Mouse (Mus musculus) hindbrain, embryonic 15.5 days (tissue): ENCODE data around the gene Slc2a9. TPM values are rescaled to one million over a fixed set of nuclear protein-coding genes. Genes with fewer than 3 reads are reported as not detected.

Experiments used
- ATAC-seq: fragments of 200-750 bp; cut with Nextera tagmentation; 2 replicates; pipeline ENCODE4 v1.8.0; 2017; ENCODE audit warnings: low read depth, moderate number of reproducible peaks, moderate TSS enrichment; ENCODE audit not compliant: low FRiP score
- H3K27ac ChIP-seq: fragments of 300-500 bp; sonication (generic); replicated peaks from 2 replicates; pipeline ENCODE4 v1.5.1; 2015; ENCODE audit warnings: mild to moderate bottlenecking, inconsistent platforms
- H3K27me3 ChIP-seq: fragments of 300-500 bp; sonication (generic); 2 replicates; pipeline ENCODE4 v1.6.1; 2015; ENCODE audit warnings: control low read depth, inconsistent platforms
- H3K36me3 ChIP-seq: fragments of 300-500 bp; sonication (generic); 2 replicates; pipeline ENCODE4 v1.6.1; 2015; ENCODE audit warnings: control low read depth, inconsistent platforms
- H3K4me1 ChIP-seq: fragments of 300-500 bp; sonication (generic); replicated peaks from 2 replicates; pipeline ENCODE4 v1.6.1; 2015; ENCODE audit warnings: control low read depth, inconsistent platforms
- H3K4me2 ChIP-seq: fragments of 300-500 bp; sonication (generic); 2 replicates; pipeline ENCODE4 v1.6.1; 2015; ENCODE audit warnings: moderate library complexity, mild to moderate bottlenecking, inconsistent platforms
- H3K4me3 ChIP-seq: fragments of 300-500 bp; sonication (generic); 2 replicates; pipeline ENCODE4 v1.5.1; 2015; ENCODE audit warnings: mild to moderate bottlenecking, inconsistent platforms
- H3K9ac ChIP-seq: fragments of 300-500 bp; sonication (generic); 2 replicates; pipeline ENCODE4 v1.6.1; 2015; ENCODE audit warnings: inconsistent platforms
- H3K9me3 ChIP-seq: fragments of 300-500 bp; sonication (generic); 2 replicates; pipeline ENCODE4 v1.6.1; 2016; ENCODE audit warnings: control low read depth, inconsistent platforms
- WGBS: fragments of 180-500 bp; shearing (Covaris S2); methylation state at CpG from one replicate; pipeline ENCODE4 v1.1.7; 2015; 5-methylcytosine and 5-hydroxymethylcytosine counted together
- polyA plus RNA-seq: library from polyadenylated mRNA; unstranded; fragments of >200 nt; fragmentation: Nextera tagmentation; extraction: Ambion mirVana; gene quantifications from 2 replicates; pipeline ENCODE4 v1.2.1, GENCODE M21; 2015

The Slc2a9 gene
- 0.49 and 0.60 TPM in 2 replicates for polyA plus RNA-seq

DNA sequence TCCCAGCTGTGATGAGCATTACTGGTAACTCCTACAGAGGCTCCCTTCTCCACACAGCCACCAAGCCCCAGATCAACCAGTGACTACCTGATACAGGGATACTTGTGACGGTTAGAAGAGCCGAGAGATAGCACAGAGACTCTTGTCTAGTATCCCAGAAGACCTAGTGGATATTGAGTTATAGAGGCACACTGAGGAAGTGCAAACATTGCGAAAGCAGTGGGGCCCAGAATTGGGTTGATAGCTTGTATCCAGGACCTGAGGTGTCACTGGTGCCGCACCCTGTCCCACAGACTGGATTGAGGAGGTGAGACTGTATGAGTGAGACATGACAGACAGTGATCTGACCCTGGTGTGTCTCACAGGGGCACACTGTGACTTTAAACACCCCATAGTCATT, at the start of gene Slc2a9:
Gene Slc2a9, minus strand, starts transcription at position 152 of the 400 bp plus-strand sequence.
- 94% methylated on average over 4 of the region's 4 CpGs for WGBS
- Histone ChIP-seq H3K9me3 (no peaks in the 10 kb centered on the region), H3K27ac (no peak within 1 kb of the TSS), H3K4me3 (no peak within 1 kb of the TSS), H3K27me3 (no peaks in the 10 kb centered on the region), H3K4me2 (no peak within 1 kb of the TSS), H3K9ac (no peak within 1 kb of the TSS), H3K36me3 (no peaks in the 10 kb centered on the region), H3K4me1 (no peaks in the 10 kb centered on the region)
- no peak for ATAC-seq

DNA sequence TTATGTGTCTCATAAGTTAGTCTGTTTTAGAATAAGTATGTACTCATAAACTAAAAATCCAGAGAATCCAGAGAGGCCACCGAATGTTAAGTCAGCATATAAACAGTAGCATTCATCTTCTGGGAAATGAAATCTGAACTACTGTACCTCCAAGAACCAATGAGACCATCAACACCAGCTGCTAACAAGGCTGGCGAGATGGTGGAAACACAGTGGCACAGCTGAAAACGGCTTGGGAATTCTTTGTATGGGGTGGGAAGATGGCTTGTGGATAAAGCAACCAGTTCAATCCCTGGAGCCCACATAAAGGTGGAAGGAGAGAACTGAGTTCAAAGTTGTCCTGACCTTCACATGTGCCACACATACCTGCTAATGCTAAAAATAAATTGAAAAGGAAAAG, 49.7 kb upstream of the Slc2a9 start:
- ATAC-seq: no peak
- no peak overlapping the region for H3K9ac ChIP-seq
- H3K4me2 ChIP-seq: no peak overlapping the region
- no peaks in the 10 kb centered on the region for H3K27me3 ChIP-seq
- H3K4me3 ChIP-seq: no peak overlapping the region
- H3K36me3 ChIP-seq: peaks cover 40% of the 10 kb centered on the region
- WGBS: 91% methylated on average over 3 of the region's 3 CpGs
- H3K27ac ChIP-seq: no peak overlapping the region
- no peaks in the 10 kb centered on the region for H3K9me3 ChIP-seq
- H3K4me1 ChIP-seq: peaks cover 22% of the 10 kb centered on the region; the same call in 1 of the 2 replicates

DNA sequence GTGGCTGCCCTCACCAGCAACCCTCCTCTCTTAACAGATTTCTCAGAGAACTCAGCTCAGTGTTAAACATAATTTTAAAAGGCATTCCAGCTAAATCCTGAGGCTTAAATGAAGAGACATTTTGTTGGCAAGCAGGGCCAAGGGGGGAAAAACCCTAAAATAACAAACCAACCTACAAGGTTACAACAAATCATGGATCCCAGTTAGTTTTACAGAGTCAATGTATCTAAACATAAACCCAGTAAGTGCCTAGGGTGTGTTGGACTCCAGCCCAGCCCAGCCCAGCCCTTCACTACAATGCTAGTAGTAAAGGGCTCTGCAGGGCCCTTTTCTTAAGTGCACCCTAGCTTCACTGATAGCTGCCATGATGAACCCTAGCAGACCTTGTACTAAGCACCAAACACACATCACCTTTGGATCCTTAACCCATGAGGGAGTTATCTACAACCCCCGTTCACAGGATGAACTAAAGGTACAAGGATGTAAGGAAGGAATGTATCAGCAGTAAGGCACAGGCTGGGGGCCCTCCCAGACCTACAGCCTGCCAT, 47.4 kb upstream of the Slc2a9 start:
- Histone ChIP-seq H3K27me3 (no peaks in the 10 kb centered on the region), H3K9ac (no peak overlapping the region), H3K9me3 (no peaks in the 10 kb centered on the region), H3K27ac (peak overlapping the region; percentile 57; the same call in 1 of the 2 replicates), H3K4me2 (no peak overlapping the region), H3K4me1 (peaks cover 22% of the 10 kb centered on the region; the same call in 1 of the 2 replicates), H3K36me3 (peaks cover 56% of the 10 kb centered on the region), H3K4me3 (no peak overlapping the region)
- ATAC-seq: no peak
- 86% methylated on average over 1 of the region's 1 CpGs for WGBS

DNA sequence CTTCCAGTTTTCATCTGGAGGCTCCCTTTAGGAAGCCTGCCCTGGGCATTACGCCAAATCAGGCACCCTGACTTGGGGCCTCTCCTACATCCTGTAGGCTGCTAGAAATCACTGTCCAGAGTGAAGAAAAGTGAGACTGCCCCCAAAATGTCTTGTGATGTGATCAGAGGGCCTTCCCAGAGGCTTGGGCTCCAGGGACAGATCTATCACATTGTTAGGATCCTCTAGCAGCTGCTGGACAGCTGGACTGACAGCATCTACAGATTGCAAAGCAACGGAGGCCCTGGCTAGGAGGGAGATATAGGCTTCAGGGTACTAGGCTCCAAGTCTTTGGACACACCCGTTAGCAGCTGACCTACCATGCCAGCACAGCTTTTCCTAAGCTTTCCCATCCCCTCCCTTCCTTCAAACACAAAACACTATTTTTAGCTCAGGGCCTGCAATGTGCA, 46.5 kb upstream of the Slc2a9 start:
- no peaks in the 10 kb centered on the region for H3K27me3 ChIP-seq
- peaks cover 22% of the 10 kb centered on the region; the same call in 1 of the 2 replicates for H3K4me1 ChIP-seq
- H3K9ac ChIP-seq: no peak overlapping the region
- H3K9me3 ChIP-seq: no peaks in the 10 kb centered on the region
- WGBS: 72% methylated on average over 3 of the region's 3 CpGs
- no peak overlapping the region for H3K4me3 ChIP-seq
- H3K36me3 ChIP-seq: peaks cover 64% of the 10 kb centered on the region
- ATAC-seq: no peak
- peak overlapping the region; percentile 57; the same call in 1 of the 2 replicates for H3K27ac ChIP-seq
- H3K4me2 ChIP-seq: no peak overlapping the region

DNA sequence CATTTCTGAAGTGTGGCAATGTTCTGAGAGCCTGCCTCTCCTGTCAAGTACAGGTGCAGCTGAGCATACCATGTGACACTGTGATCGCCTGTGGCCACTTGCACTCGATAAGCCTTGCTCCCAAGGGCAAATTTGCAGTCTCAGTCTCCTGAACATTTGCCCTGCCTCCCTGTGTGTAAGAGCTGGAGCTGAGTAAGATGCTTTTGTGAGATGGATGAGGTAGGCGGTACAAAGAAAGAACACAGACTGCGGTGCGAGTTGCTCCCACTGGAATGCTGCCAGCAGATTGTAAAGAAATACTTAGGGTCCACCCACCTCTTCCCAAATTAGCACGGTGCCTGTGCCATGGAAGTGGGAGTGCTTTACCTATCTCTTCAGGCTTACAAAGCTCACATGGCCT, 44.4 kb upstream of the Slc2a9 start:
- ATAC-seq: no peak
- Histone ChIP-seq H3K9ac (no peak overlapping the region), H3K4me2 (no peak overlapping the region), H3K4me1 (peaks cover 23% of the 10 kb centered on the region), H3K9me3 (no peaks in the 10 kb centered on the region), H3K36me3 (peaks cover 85% of the 10 kb centered on the region), H3K4me3 (no peak overlapping the region), H3K27me3 (no peaks in the 10 kb centered on the region), H3K27ac (no peak overlapping the region)
- 48% methylated on average over 6 of the region's 6 CpGs for WGBS

DNA sequence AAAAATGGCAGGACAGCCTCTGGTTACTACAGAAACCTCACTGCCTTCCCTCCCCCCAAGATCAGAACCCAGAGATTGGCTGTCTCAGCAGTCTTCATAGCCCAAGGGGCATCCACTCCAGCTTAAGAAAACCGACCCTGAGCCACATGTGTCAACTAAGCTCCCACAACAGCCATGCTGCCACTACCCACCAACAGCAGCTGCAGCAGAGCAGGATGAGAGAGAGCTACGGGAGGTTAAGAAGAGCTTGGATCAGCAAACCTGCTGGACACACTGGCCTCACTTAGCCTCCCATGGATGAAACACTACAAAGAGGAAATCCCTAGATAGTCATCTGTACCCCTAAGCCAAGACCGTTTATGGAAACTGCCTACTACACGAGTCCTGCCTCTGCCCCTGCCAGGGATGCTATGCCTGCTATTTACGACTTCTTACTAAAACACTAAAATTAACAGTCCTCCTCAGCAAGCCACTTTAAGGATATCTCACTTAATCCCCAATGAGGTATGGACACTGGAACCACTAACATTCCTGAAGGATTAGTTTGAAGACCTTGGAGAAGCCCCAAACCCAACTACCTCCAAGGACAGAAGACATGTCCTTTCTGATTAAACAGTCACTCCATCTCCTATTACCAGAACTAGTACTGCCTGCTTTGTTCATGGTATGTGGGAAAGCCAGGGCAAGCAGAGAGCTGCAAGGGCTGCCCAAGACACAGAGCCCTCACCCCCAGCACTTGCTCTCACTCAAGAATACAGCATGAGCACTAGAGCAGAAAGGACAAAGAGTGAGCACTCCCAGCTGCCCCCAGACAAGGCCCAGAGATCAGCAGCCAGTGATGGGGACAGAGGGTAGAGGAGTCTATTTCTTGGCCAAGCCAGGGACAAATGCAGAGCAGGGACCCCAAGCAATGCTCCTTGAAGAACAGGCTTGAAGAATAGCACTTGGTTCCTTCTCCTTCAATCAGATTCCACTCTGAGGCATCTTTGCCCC, 41.8 kb upstream of the Slc2a9 start:
- WGBS: 76% methylated on average over 5 of the region's 5 CpGs
- ATAC-seq: no peak
- H3K4me2 ChIP-seq: no peak overlapping the region
- peaks cover 94% of the 10 kb centered on the region for H3K36me3 ChIP-seq
- no peak overlapping the region for H3K4me3 ChIP-seq
- peak overlapping the region; percentile 33; the same call in 1 of the 2 replicates for H3K27ac ChIP-seq
- H3K9me3 ChIP-seq: no peaks in the 10 kb centered on the region
- no peaks in the 10 kb centered on the region for H3K27me3 ChIP-seq
- H3K9ac ChIP-seq: no peak overlapping the region
- peaks cover 14% of the 10 kb centered on the region for H3K4me1 ChIP-seq

DNA sequence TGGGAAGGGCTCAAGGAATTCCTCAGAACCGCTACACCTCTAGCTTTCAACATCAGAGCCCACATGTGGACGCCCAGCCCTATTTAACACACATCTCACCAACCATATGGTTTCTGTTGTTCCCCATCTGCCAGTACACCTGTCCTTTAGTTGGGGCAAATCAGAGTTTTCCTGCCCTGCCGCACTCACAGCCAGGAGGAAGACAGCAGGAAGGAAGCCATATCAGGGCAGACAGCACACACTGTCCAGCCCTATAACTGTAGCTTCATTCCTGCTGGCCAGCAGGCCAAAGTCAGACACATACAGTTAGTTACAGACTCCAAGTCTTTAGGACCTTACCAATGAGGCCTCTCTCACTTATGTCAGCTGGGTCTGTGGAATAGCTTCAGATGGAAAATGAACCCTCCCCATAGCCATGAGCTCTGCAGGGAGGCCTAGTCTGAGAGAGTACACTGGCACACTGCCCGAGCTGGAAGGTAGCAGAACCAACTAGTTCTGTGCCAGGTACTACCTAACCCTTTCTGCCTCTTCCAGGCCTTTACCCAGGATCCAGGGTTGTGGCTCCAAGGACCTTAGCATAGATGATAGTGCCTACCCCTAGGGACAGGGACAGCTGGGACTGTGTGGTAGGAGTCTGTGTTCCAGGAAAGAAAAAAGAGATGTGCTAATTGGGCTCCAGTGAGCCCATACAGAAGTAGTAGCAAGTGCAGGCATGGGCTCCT, 40.7 kb upstream of the Slc2a9 start:
- 86% methylated on average over 4 of the region's 4 CpGs for WGBS
- Histone ChIP-seq H3K4me3 (no peak overlapping the region), H3K4me1 (peaks cover 11% of the 10 kb centered on the region), H3K27me3 (no peaks in the 10 kb centered on the region), H3K9me3 (no peaks in the 10 kb centered on the region), H3K4me2 (no peak overlapping the region), H3K36me3 (peaks cover 96% of the 10 kb centered on the region), H3K9ac (no peak overlapping the region), H3K27ac (no peak overlapping the region)
- ATAC-seq: no peak

DNA sequence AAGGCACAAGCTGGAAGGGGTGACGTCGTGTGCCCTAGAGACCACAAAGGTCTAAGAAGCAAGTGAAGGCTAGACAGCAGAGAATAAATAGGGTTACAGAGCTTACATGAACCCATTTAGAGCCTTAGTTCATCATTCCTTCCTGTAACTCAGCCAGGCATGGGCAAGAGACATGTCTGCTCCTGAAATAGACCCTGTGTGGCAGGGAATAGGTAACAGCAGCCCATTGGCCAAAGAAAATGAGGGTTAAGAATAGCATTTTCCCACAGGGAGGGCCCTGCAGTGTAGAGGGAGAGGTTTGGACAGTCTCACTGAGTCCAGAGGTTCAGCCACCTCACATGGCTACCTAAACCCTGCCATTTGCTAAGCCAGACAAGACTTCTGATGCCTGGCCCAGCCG, 38.8 kb upstream of the Slc2a9 start:
- Histone ChIP-seq H3K4me3 (no peak overlapping the region), H3K4me2 (no peak overlapping the region), H3K9me3 (no peaks in the 10 kb centered on the region), H3K27ac (no peak overlapping the region), H3K27me3 (no peaks in the 10 kb centered on the region), H3K4me1 (peaks cover 13% of the 10 kb centered on the region), H3K36me3 (peaks cover 97% of the 10 kb centered on the region), H3K9ac (no peak overlapping the region)
- ATAC-seq: no peak
- 96% methylated on average over 3 of the region's 3 CpGs for WGBS

DNA sequence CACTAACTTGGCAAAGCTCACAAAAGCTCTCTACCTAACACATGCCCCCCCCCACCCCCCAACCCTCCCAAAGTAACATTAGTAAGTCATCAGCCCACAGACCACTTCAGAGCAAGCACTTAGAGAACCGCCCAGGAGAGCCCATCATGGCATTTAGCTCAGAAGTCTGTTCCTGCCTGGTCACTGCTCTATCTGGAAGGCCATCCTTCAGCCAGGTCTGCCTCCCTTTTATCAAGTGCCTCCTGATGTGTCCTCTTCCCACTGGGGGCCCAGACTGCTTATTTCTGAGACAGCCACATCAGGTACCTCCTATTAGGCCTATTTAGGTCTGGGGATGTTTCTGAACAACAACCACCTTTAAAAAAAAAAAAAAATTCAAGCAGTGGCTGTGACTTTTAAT, 38.0 kb upstream of the Slc2a9 start:
- H3K9me3 ChIP-seq: no peaks in the 10 kb centered on the region
- no peak for ATAC-seq
- H3K4me3 ChIP-seq: no peak overlapping the region
- H3K27me3 ChIP-seq: no peaks in the 10 kb centered on the region
- no peak overlapping the region for H3K27ac ChIP-seq
- H3K4me2 ChIP-seq: no peak overlapping the region
- peaks cover 97% of the 10 kb centered on the region for H3K36me3 ChIP-seq
- peaks cover 13% of the 10 kb centered on the region for H3K4me1 ChIP-seq
- 90% methylated on average over 1 of the region's 1 CpGs for WGBS
- H3K9ac ChIP-seq: no peak overlapping the region

DNA sequence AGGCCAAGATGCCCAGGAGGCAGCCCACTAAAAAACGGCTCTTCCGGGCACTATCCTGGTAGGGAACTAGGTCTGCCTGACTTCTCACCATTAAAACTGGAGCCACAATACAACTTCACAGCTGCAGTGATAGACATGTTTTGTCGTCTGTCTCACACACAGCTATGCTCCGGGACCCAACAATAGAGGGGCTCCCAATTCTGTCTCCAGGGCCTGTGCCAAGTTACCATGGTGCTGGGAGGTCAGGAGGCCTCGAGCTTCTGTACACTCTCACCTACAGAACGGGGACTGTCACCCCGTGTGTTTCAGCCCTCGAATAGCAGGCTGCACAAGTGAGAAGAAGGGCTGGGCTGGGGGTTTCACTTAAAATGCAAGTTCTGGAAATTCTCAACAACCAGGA, 35.6 kb upstream of the Slc2a9 start:
- Histone ChIP-seq H3K36me3 (peaks cover 94% of the 10 kb centered on the region), H3K9ac (no peak overlapping the region), H3K9me3 (no peaks in the 10 kb centered on the region), H3K4me3 (no peak overlapping the region), H3K4me1 (peaks cover 7% of the 10 kb centered on the region; the same call in 1 of the 2 replicates), H3K27me3 (no peaks in the 10 kb centered on the region), H3K4me2 (no peak overlapping the region), H3K27ac (peak overlapping the region; percentile 34; the same call in 1 of the 2 replicates)
- ATAC-seq: 0 out of 2 replicates have a peak, but pooled peaks have one; percentile 40
- WGBS: 59% methylated on average over 8 of the region's 8 CpGs

DNA sequence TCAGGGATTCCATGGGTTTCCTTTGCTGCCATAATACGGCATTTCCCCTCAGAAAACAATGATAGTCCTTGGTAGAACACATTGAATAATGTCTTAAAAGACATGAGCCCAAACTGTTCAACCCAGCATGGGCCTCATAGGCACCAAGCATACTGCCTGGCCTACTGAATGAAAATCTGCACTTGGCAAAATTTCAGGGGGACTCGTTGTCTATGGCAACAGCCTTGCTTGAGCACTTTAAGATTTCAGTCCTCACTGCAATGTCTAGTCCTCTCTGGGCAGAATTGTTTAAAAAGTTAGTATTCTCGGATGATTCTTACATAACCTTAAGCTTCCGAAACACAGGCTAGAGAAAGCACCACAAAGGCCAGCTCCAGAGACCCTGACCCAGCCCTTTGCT, 34.9 kb upstream of the Slc2a9 start:
- Histone ChIP-seq H3K4me2 (no peak overlapping the region), H3K36me3 (peaks cover 91% of the 10 kb centered on the region), H3K9ac (no peak overlapping the region), H3K9me3 (no peaks in the 10 kb centered on the region), H3K4me1 (0 out of 2 replicates have a peak, but pooled peaks cover 5% of the 10 kb centered on the region), H3K27ac (peak overlapping the region; percentile 53), H3K27me3 (no peaks in the 10 kb centered on the region), H3K4me3 (no peak overlapping the region)
- ATAC-seq: peak; percentile 33; the same call in 1 of the 2 replicates
- WGBS: 76% methylated on average over 4 of the region's 4 CpGs
